Mouse (Mus musculus) ES-E14 (cell line): Measurements from ENCODE around the gene Usf3.

Source experiments
- HCFC1 ChIP-seq: IDR thresholded peaks from 2 replicates; pipeline ENCODE4 v1.6.1; 2012; ENCODE audit warnings: low read length, inconsistent platforms, borderline replicate concordance; ENCODE audit not compliant: insufficient read depth
- ZC3H11A ChIP-seq: IDR thresholded peaks from 2 replicates; pipeline ENCODE4 v1.6.1; 2012; ENCODE audit warnings: low read depth, mild to moderate bottlenecking, inconsistent platforms, low read length, borderline replicate concordance
- ZNF384 ChIP-seq: IDR thresholded peaks from 2 replicates; pipeline ENCODE4 v1.6.1; 2012; ENCODE audit warnings: low read depth, low read length, inconsistent platforms

DNA sequence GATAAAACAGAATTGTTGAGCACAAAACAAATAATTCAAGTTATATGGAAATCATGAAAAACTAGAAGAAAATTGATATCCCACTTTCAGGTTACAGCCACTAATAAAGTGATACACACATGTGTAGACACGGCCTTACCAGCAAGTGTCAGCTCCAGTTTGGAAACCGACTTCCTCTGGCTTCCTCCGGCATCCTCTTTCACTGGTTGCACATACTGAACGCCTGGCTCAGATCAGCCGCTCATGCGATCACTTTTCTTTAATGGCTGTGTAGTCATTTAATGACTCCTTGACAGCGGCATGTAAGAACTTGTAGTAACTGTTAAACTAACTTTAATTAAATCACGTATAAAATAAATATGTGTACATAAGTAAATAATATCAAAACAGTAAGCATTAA, 32.9 kb downstream of the Usf3 start:
- TF ChIP-seq ZNF384 (no peak), ZC3H11A (no peak), HCFC1 (no peak)
